Mouse (Mus musculus) hindbrain, embryonic 10.5 days (tissue): Measurements from ENCODE around the gene Fbln2. TPM values are rescaled to one million over a fixed set of nuclear protein-coding genes. Genes with fewer than 3 reads are reported as not detected.

Source experiments
- DNase-seq: peaks from one replicate; pipeline ENCODE4 v3.0.0-alpha.2; 2017; ENCODE audit warnings: low spot score
- H3K27ac ChIP-seq: fragments of 300-500 bp; sonication (generic); 2 replicates; pipeline ENCODE4 v1.5.1; 2016; ENCODE audit warnings: mild to moderate bottlenecking, moderate library complexity
- H3K27me3 ChIP-seq: fragments of 300-500 bp; sonication (generic); 2 replicates; pipeline ENCODE4 v1.6.1; 2016; ENCODE audit warnings: mild to moderate bottlenecking; ENCODE audit not compliant: poor library complexity, insufficient read depth, severe bottlenecking
- H3K36me3 ChIP-seq: fragments of 300-500 bp; sonication (generic); 2 replicates; pipeline ENCODE4 v1.6.1; 2016; ENCODE audit warnings: mild to moderate bottlenecking, moderate library complexity
- H3K4me1 ChIP-seq: fragments of 300-500 bp; sonication (generic); replicated peaks from 2 replicates; pipeline ENCODE4 v1.6.1; 2016; ENCODE audit warnings: mild to moderate bottlenecking
- H3K4me3 ChIP-seq: fragments of 300-500 bp; sonication (generic); 2 replicates; pipeline ENCODE4 v1.5.1; 2016; ENCODE audit warnings: mild to moderate bottlenecking, moderate library complexity
- H3K9me3 ChIP-seq: fragments of 300-500 bp; sonication (generic); 2 replicates; pipeline ENCODE4 v1.6.1; 2016; ENCODE audit warnings: mild to moderate bottlenecking, moderate library complexity
- WGBS: fragments of 180-500 bp; shearing (Covaris S2); methylation state at CpG from one replicate; pipeline ENCODE4 v1.1.7; 2016; 5-methylcytosine and 5-hydroxymethylcytosine counted together
- polyA plus RNA-seq: library from polyadenylated mRNA; unstranded; fragments of >200 nt; fragmentation: Nextera tagmentation; extraction: Ambion mirVana; gene quantifications from 2 replicates; pipeline ENCODE4 v1.2.1, GENCODE M21; 2016

Gene Fbln2
- polyA plus RNA-seq, 1 experiment from 2014 or later = 32.2 TPM

DNA sequence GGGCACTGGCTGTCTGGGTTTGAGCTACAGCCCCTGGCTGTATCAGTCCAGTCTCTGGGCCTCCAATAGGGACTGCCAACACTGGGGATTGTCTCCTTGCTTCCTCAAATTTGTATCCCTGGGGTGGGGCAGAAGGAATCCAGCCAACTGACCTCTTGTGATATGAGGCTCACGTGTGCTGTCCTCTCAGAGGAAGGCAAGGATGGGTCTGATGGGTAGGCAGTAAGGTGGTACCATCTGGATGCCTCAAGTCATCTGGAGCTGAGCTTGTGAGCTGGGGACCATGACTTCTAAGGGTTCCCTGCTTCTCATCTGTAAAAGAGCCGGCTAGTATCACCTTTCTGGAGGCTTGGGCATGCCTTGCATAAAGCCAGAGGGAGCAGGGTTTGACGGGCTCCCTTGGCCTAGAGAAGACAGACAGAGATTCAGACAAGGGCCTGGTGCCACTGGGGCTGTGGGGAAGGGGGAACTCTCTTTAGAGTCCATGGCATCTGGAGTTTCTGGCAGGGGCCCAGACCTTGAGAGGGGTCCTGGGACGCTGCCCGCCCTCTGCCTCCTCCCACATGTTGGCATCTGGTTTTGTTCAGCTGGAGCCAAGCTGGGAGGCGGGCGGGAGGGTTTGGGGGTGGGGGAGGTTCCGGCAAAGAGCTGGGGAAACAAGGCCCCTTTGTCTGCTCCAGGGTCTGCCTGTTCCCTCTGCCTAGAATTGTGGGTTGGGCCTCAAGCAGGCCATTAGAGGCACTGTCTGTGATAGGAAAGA, 11.6 kb upstream of the Fbln2 start:
- H3K36me3 ChIP-seq = no peaks in the 10 kb centered on the region
- H3K9me3 ChIP-seq = no peaks in the 10 kb centered on the region
- H3K27me3 ChIP-seq = peaks cover 15% of the 10 kb centered on the region
- 28% methylated on average over 8 of the region's 8 CpGs for WGBS
- DNase-seq = peak; percentile 74
- peak overlapping the region; percentile 86 for H3K27ac ChIP-seq
- no peak overlapping the region for H3K4me3 ChIP-seq
- peaks cover 40% of the 10 kb centered on the region for H3K4me1 ChIP-seq

DNA sequence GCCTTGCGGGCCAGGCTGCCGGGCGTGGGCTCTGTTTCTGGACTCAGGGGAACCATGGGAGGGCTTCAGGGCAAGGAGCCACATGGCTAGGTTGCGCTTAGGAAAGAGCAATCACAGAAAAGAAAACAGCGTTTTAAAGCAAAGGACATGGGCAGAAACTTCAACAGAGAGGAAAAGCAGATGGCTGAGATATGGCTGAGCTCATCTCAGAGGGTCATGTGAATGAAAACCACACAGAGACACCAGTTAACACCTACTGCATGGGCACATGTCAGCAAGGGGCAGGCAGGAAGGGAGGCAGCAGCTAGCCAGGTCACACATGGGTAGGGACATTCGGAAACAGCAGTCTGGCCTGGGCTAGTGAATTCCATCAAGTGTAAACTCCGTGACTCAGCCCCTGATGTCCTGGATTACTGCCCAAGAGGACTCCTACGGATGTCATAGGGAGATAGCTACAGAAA, 10.3 kb upstream of the Fbln2 start:
- peaks cover 34% of the 10 kb centered on the region for H3K4me1 ChIP-seq
- WGBS = 87% methylated on average over 8 of the region's 8 CpGs
- peak overlapping the region; percentile 86 for H3K27ac ChIP-seq
- no peak for DNase-seq
- H3K9me3 ChIP-seq = no peaks in the 10 kb centered on the region
- H3K27me3 ChIP-seq = peaks cover 11% of the 10 kb centered on the region
- H3K36me3 ChIP-seq = no peaks in the 10 kb centered on the region
- no peak overlapping the region for H3K4me3 ChIP-seq

DNA sequence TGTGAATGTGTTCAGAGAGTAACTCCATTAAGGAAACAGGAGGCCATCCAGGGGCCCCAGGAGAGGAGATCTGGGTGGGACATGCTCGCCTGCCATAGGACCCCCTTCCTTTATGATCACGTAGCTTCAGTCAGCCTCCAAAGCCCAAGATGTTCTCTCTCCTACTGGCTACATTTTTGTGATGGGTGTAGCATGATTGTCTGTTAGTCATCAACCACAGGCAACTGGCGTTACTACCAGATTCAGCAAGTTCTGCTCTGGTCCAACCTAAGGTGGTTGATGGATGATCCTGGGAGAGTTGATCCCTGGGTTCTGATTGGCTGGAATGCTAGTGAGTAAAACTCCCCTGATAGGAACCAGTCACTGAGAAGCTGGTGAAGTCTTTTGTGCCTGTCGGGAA, 9.7 kb upstream of the Fbln2 start:
- H3K4me1 ChIP-seq = peaks cover 34% of the 10 kb centered on the region
- no peak for DNase-seq
- H3K27ac ChIP-seq = no peak overlapping the region
- no peaks in the 10 kb centered on the region for H3K9me3 ChIP-seq
- WGBS = 90% methylated on average over 4 of the region's 4 CpGs
- no peak overlapping the region for H3K4me3 ChIP-seq
- H3K36me3 ChIP-seq = no peaks in the 10 kb centered on the region
- H3K27me3 ChIP-seq = peaks cover 11% of the 10 kb centered on the region

DNA sequence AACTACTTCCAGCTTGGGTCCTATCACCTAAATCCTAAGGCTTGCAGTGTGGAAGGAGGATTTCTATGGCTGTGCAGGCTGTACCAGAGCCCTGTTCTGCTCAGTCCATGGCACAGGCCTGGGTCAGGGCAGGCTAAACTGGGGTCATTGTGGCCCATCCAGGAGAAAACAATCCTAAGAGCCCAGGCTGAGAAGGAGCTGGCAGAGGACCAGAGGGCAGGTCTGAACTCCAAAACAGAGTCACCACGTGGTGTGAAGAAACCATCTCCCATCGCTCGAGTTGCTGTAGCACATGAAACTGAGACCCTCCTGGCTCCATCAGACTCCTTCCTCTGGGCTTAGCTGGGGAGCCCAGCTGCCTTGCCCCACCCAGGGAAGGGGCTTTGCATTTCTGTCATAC, 6.9 kb upstream of the Fbln2 start:
- 78% methylated on average over 3 of the region's 3 CpGs for WGBS
- Histone ChIP-seq H3K36me3 (no peaks in the 10 kb centered on the region), H3K27me3 (peaks cover 10% of the 10 kb centered on the region), H3K4me3 (no peak overlapping the region), H3K9me3 (no peaks in the 10 kb centered on the region), H3K27ac (0 out of 2 replicates have a peak overlapping the region, but pooled peaks have one; percentile 16), H3K4me1 (peaks cover 33% of the 10 kb centered on the region)
- no peak for DNase-seq

DNA sequence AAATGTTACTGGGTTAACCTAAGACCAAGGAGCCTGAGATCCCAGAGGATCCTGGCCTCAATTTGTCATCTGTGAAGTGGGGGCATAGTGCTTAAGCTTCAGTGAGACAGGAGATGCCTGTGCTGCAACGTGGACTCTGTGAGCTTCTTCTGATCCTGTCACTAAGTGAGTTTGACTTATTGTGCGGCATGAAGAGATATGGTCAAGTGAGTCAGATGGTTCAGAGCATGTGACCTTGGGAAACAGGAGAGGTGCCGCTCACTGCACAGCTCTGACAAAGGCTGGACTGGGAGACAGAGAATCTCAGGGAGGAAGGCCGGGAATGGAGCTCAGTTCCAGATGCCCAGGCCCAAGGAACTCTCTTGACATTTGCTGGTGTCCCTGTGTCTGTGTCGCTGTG, 6.5 kb upstream of the Fbln2 start:
- H3K9me3 ChIP-seq = no peaks in the 10 kb centered on the region
- 0 out of 2 replicates have a peak overlapping the region, but pooled peaks have one; percentile 23 for H3K27ac ChIP-seq
- no peak overlapping the region for H3K4me3 ChIP-seq
- no peak for DNase-seq
- H3K27me3 ChIP-seq = peaks cover 14% of the 10 kb centered on the region
- H3K36me3 ChIP-seq = no peaks in the 10 kb centered on the region
- WGBS = 71% methylated on average over 5 of the region's 5 CpGs
- H3K4me1 ChIP-seq = peaks cover 33% of the 10 kb centered on the region

DNA sequence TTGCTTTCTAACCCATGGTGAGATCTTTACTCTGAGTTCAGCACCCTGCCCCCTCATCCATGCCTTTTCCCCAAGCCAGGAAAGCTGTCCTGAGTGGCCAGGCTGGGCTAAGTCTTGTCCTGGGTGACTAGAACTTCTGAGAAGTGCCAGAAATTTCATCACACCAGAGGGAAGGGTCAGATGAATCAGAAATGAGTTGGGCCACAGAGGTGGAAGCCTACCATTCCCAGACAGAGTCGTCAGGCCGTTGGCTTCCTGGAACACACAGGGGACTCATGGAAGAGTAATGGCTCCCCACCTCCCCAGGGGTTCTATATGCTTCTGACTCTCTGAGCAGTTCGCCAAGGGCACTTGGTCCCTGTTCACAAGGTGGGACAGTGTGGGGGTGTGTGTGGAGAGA, 4.8 kb upstream of the Fbln2 start:
- H3K27ac ChIP-seq = no peak overlapping the region
- peaks cover 32% of the 10 kb centered on the region for H3K4me1 ChIP-seq
- DNase-seq = no peak
- peaks cover 25% of the 10 kb centered on the region for H3K27me3 ChIP-seq
- H3K4me3 ChIP-seq = no peak overlapping the region
- H3K36me3 ChIP-seq = no peaks in the 10 kb centered on the region
- no peaks in the 10 kb centered on the region for H3K9me3 ChIP-seq
- WGBS = 73% methylated on average over 3 of the region's 3 CpGs

DNA sequence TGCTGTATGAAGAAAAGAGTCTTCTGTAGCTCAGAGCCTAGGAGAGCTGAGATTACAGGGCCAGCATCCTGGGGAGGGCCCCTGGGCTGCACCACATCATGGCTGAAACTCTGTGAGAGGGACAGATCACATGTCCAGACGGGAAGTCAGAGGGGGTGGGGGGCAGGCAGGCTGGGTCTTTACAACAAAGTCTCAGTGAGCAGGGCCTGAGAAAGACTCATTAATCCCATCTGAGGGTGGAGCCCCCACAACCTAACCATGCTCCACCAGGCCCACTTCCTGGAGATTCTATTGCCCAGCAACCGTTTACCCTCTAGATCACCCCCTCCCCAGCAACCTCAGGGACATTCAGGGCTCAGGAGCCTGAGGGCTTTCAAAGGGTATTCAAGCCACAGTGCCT, 2.5 kb upstream of the Fbln2 start:
- DNase-seq = peak; percentile 19
- H3K4me3 ChIP-seq = no peak overlapping the region
- peak overlapping the region; percentile 76 for H3K27ac ChIP-seq
- H3K27me3 ChIP-seq = peaks cover 43% of the 10 kb centered on the region
- H3K9me3 ChIP-seq = no peaks in the 10 kb centered on the region
- WGBS = 12% methylated on average over 2 of the region's 2 CpGs
- peaks cover 45% of the 10 kb centered on the region for H3K4me1 ChIP-seq
- no peaks in the 10 kb centered on the region for H3K36me3 ChIP-seq

DNA sequence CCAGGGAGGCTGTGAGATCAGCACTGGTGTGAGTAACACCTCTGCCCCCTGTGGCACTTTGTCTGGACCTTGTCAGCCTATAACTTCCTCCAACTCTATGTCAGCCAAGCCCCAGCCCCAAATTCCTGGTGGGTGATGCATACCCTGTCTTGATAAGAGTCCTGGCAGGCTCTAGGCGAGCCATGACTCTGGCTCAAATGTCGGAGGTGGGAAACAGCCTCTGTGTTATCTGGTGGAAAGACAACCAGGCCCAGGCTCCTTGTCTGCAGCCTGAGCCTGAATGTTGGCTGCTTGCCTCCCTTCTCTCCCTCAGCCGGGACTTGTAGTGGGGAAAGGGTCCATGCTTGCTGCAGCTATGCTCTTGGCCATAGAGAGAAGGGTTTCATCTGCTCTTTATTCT, 1.4 kb upstream of the Fbln2 start:
- H3K27me3 ChIP-seq = peaks cover 47% of the 10 kb centered on the region

DNA sequence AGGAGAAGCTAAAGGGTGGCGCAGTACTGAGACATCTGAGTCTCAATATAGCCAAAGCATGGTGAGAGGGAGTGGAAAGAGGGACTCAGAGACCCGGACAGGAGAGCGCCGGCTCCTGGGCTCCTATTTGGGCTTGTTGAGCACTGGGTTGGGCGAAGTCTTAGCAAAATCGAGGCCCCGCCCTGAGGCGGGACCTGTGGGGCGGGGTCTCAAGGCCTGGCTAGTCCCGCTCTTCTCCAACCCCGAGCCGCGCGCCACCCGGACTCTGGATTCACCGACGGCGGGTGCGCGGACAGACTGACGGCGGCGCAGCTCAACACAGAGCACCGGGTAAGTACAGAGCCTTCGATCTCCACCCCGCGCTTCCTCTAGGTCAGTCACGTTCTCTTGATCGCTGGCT, 316 bp downstream of the Fbln2 start:
- under 1% methylated on average over 29 of the region's 29 CpGs for WGBS
- H3K27me3 ChIP-seq = peaks cover 47% of the 10 kb centered on the region
- DNase-seq = peak; percentile 77
- no peaks in the 10 kb centered on the region for H3K36me3 ChIP-seq
- H3K4me1 ChIP-seq = peaks cover 49% of the 10 kb centered on the region
- H3K9me3 ChIP-seq = no peaks in the 10 kb centered on the region
- H3K27ac ChIP-seq = peak overlapping the region; percentile 77
- peak overlapping the region; percentile 53 for H3K4me3 ChIP-seq

More for the DNA sequence above, 1.4 kb upstream of the Fbln2 start:
- H3K9me3 ChIP-seq = no peaks in the 10 kb centered on the region
- H3K4me3 ChIP-seq = no peak overlapping the region
- 74% methylated on average over 3 of the region's 3 CpGs for WGBS
- no peak for DNase-seq
- H3K36me3 ChIP-seq = no peaks in the 10 kb centered on the region
- H3K4me1 ChIP-seq = peaks cover 49% of the 10 kb centered on the region
- peak overlapping the region; percentile 76 for H3K27ac ChIP-seq

DNA sequence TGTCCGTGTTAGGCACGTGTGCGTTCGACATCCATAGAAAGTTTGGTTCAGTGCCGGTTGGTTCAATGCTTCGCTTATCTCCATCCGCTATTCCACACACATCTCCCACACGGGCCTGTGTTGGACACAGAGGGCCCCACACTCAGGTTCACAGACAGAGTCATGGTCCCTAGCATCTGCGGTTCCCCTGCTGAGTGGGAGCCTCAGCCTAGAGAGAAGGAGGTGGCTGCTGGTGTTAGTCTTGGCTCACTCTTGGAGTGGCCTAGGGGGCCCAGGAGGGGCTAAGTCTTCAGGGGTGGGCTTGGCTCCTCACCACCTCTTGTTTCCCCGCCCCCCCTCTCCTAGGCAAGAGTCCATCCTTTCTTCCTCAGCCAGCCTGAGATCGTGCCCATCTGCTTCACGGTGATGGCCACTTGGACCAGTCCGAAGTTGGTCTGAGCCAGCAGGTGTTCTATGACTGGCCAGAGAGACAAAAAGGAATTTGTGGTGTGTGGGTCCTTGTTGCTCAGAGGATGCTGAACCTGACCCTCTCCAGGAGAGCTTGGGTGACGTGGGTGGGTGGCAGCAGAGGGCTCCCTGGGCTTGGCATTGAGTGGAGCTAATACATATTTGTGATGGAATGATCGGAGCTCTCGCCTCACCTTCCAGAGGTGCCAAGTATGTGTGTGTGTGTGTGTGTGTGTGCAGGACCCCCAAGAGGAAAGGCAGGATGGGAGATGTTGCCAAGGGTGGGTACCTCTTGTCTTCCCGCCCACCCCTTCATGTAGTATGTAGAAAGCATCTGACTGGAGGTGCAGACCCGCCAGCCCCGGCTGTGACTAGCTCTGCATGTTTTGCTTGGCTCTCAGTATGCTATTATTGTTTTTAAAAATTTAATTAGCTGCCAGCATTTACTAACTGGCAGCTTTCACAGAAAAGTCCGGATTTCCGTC, 1.3 kb downstream of the Fbln2 start:
- DNase-seq = no peak
- H3K27me3 ChIP-seq = peaks cover 46% of the 10 kb centered on the region
- H3K36me3 ChIP-seq = no peaks in the 10 kb centered on the region
- H3K9me3 ChIP-seq = no peaks in the 10 kb centered on the region
- WGBS = 68% methylated on average over 21 of the region's 21 CpGs
- peak overlapping the region; percentile 77; the same call in 1 of the 2 replicates for H3K27ac ChIP-seq
- H3K4me1 ChIP-seq = peaks cover 57% of the 10 kb centered on the region
- H3K4me3 ChIP-seq = peak overlapping the region; percentile 53

DNA sequence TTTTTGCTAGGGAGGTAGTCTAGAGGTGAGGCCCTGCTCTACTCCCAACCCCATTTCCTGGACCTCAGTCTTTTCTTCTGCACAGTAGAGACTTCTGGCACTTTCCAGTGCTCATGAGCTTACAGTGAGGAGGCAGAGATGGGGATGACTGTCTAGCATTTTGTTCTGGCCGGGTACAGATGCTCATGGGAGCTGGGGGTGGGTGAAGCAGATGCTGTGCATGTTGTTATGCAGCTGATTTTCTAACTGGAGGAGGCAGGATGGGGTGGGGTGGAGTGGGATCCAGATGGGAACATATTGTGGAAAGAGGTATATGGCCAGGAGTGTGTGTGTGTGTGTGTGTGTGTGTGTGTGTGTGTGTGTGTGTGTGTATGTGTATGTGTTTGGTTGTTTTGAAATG, 3.2 kb downstream of the Fbln2 start:
- WGBS = 72% methylated on average over 1 of the region's 1 CpGs
- Histone ChIP-seq H3K9me3 (no peaks in the 10 kb centered on the region), H3K36me3 (no peaks in the 10 kb centered on the region), H3K4me1 (peaks cover 49% of the 10 kb centered on the region), H3K27me3 (peaks cover 36% of the 10 kb centered on the region), H3K4me3 (no peak overlapping the region), H3K27ac (no peak overlapping the region)
- DNase-seq = no peak

DNA sequence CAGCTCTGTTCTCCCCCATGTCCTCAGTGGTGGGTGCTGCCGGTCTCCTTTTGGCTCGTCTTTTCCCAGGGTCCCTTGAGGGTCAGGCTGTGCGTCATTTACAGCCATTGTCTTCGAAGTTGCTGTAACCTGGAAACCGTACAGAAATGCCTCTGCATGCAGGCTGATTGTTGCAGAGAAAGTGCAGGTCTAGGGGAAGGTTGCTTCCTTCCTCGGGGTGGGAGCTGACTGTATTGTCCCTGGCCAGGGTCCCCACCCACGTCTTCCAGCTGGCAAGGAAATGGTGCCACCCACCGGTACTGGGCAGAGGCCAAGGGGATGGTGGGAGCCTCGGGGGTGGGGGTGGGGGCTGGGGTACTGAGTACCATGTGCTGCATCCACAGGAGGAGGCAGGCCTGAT, 6.2 kb downstream of the Fbln2 start:
- Histone ChIP-seq H3K27ac (no peak overlapping the region), H3K9me3 (no peaks in the 10 kb centered on the region), H3K4me1 (peaks cover 38% of the 10 kb centered on the region), H3K4me3 (no peak overlapping the region), H3K36me3 (no peaks in the 10 kb centered on the region), H3K27me3 (peaks cover 12% of the 10 kb centered on the region)
- WGBS = 61% methylated on average over 9 of the region's 9 CpGs
- no peak for DNase-seq

DNA sequence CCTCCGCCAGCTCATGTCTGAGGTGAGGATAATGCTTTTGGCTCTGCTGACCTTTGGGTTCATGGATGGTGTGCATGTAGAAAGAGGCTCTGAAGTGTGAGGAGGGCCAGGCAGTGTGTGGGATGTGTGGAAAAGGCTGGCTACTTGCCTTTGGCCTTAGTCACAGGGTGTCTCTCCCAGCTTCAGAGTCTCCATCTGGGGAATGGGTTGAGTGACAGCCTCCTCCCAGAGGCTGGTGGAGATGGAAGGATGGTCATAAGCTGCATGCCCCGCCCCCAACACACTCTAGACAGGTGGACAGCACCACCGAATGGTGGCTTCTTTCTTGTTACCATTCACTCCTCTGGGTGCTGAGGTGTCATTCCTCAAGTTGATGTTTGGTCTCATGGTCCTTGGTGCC, 6.6 kb downstream of the Fbln2 start:
- no peaks in the 10 kb centered on the region for H3K9me3 ChIP-seq
- no peak overlapping the region for H3K27ac ChIP-seq
- H3K36me3 ChIP-seq = no peaks in the 10 kb centered on the region
- no peak overlapping the region for H3K4me3 ChIP-seq
- 78% methylated on average over 3 of the region's 3 CpGs for WGBS
- no peak for DNase-seq
- H3K27me3 ChIP-seq = peaks cover 8% of the 10 kb centered on the region
- H3K4me1 ChIP-seq = peaks cover 34% of the 10 kb centered on the region
